Mouse (Mus musculus) stomach, postnatal 0 days (tissue): ENCODE data around the gene Lsamp. TPM values are rescaled to one million over a fixed set of nuclear protein-coding genes. Genes with fewer than 3 reads are reported as not detected.

Source experiments
- ATAC-seq: fragments of 200-750 bp; cut with Nextera tagmentation; 2 replicates; pipeline ENCODE4 v1.8.0; 2017; ENCODE audit not compliant: low FRiP score, low TSS enrichment
- DNase-seq: peaks from one replicate; pipeline ENCODE4 v3.0.0-alpha.2; 2016; ENCODE audit warnings: low spot score
- H3K27ac ChIP-seq: fragments of 300-500 bp; sonication (generic); replicated peaks from 2 replicates; pipeline ENCODE4 v1.5.1; 2014; ENCODE audit warnings: mild to moderate bottlenecking, control low read depth
- H3K27me3 ChIP-seq: fragments of 300-500 bp; sonication (generic); 2 replicates; pipeline ENCODE4 v1.6.1; 2014; ENCODE audit warnings: low read length; ENCODE audit not compliant: control insufficient read depth, insufficient read depth
- H3K36me3 ChIP-seq: fragments of 300-500 bp; sonication (generic); 2 replicates; pipeline ENCODE4 v1.6.1; 2014; ENCODE audit warnings: low read length, mixed read lengths; ENCODE audit not compliant: control insufficient read depth, insufficient read depth
- H3K4me1 ChIP-seq: fragments of 300-500 bp; sonication (generic); replicated peaks from 2 replicates; pipeline ENCODE4 v1.6.1; 2014; ENCODE audit warnings: antibody characterized with exemption; ENCODE audit not compliant: control insufficient read depth, insufficient read depth
- H3K4me2 ChIP-seq: fragments of 300-500 bp; sonication (generic); replicated peaks from 2 replicates; pipeline ENCODE4 v1.6.1; 2014; ENCODE audit warnings: low read depth, mild to moderate bottlenecking, control low read depth, moderate library complexity
- H3K4me3 ChIP-seq: fragments of 300-500 bp; sonication (generic); 2 replicates; pipeline ENCODE4 v1.5.1; 2014; ENCODE audit warnings: low read depth, low read length, control low read depth
- H3K9ac ChIP-seq: fragments of 300-500 bp; sonication (generic); 2 replicates; pipeline ENCODE4 v1.6.1; 2014; ENCODE audit warnings: mild to moderate bottlenecking, low read length, control low read depth, mixed read lengths
- H3K9me3 ChIP-seq: fragments of 300-500 bp; sonication (generic); 2 replicates; pipeline ENCODE4 v1.6.1; 2016; ENCODE audit warnings: low read length; ENCODE audit not compliant: control insufficient read depth
- CTCF ChIP-seq: IDR thresholded peaks from 2 replicates; pipeline ENCODE4 v1.5.1; 2016; ENCODE audit warnings: antibody characterized with exemption, low read depth, mild to moderate bottlenecking, moderate library complexity
- EP300 ChIP-seq: optimal IDR thresholded peaks from 2 replicates; pipeline ENCODE3; 2016; ENCODE audit warnings: antibody characterized with exemption
- WGBS: fragments of 180-500 bp; shearing (Covaris S2); extraction: QIAGEN DNeasy Blood & Tissue Kit; methylation state at CpG from one replicate; pipeline ENCODE4 v1.1.7; 2014; 5-methylcytosine and 5-hydroxymethylcytosine counted together
- polyA plus RNA-seq: library from polyadenylated mRNA; unstranded; fragments of >200 nt; fragmentation: Nextera tagmentation; extraction: Ambion mirVana; gene quantifications from 2 replicates; pipeline ENCODE4 v1.2.1, GENCODE M21; 2015

Lsamp gene
- polyA plus RNA-seq, 1 experiment from 2014 or later: 2.8 TPM

GRCm38 (mm10) chr16:41467391-41467790, 1483.2 kb downstream of the Lsamp start:
- Histone ChIP-seq H3K9ac (no peak overlapping the region), H3K27ac (no peak overlapping the region), H3K27me3 (no peaks in the 10 kb centered on the region), H3K4me3 (no peak overlapping the region), H3K4me1 (no peaks in the 10 kb centered on the region), H3K4me2 (no peak overlapping the region), H3K36me3 (no peaks in the 10 kb centered on the region), H3K9me3 (no peaks in the 10 kb centered on the region)
- no peak for TF ChIP-seq EP300
- no peak for TF ChIP-seq CTCF
- ATAC-seq (no peak), DNase-seq (no peak)
- 44% methylated on average over 2 of the region's 2 CpGs for WGBS

DNA sequence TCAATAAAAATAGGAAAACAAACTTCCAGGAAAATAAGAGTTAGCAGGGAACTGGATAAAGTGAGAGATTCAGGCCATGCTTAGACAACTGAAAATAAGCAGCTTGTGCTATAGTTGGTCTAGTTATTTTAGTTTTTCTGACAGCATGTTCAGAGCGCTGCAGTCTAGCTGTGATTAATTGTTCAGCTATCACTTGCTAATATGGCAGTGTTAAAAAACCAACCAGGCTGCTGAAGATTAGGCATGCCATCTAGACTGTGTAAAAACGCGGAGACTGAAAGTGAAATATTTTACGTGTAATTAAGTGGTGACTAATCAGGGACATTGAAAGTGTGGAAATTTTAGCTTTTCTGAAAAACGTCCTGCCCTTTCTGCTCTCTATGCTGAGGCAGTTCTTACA, 1494.5 kb downstream of the Lsamp start:
- Histone ChIP-seq H3K4me3 (no peak overlapping the region), H3K36me3 (no peaks in the 10 kb centered on the region), H3K27ac (no peak overlapping the region), H3K4me1 (no peaks in the 10 kb centered on the region), H3K9me3 (no peaks in the 10 kb centered on the region), H3K27me3 (no peaks in the 10 kb centered on the region), H3K4me2 (no peak overlapping the region), H3K9ac (no peak overlapping the region)
- TF ChIP-seq EP300 (no peak), CTCF (no peak)
- 49% methylated on average over 5 of the region's 5 CpGs for WGBS
- ATAC-seq (no peak), DNase-seq (no peak)

- H3K4me3 ChIP-seq: no peak overlapping the region
- H3K27me3 ChIP-seq: no peaks in the 10 kb centered on the region
- no peaks in the 10 kb centered on the region for H3K9me3 ChIP-seq
- no peak overlapping the region for H3K9ac ChIP-seq
- H3K4me1 ChIP-seq: no peaks in the 10 kb centered on the region
- ATAC-seq (no peak), DNase-seq (no peak)
- TF ChIP-seq CTCF: no peak
- TF ChIP-seq EP300: no peak
- no peak overlapping the region for H3K4me2 ChIP-seq
- no peaks in the 10 kb centered on the region for H3K36me3 ChIP-seq
- WGBS: 80% methylated on average over 1 of the region's 1 CpGs
- no peak overlapping the region for H3K27ac ChIP-seq
Observed at GRCm38 (mm10) chr16:41481832-41482231, 1497.7 kb downstream of the Lsamp start.

- H3K4me3 ChIP-seq: no peak overlapping the region
- H3K27me3 ChIP-seq: no peaks in the 10 kb centered on the region
- H3K9ac ChIP-seq: no peak overlapping the region
- H3K27ac ChIP-seq: no peak overlapping the region
- DNase-seq (no peak), ATAC-seq (no peak)
- H3K36me3 ChIP-seq: no peaks in the 10 kb centered on the region
- WGBS: 52% methylated on average over 6 of the region's 6 CpGs
- no peaks in the 10 kb centered on the region for H3K4me1 ChIP-seq
- TF ChIP-seq CTCF (no peak), EP300 (no peak)
- H3K4me2 ChIP-seq: no peak overlapping the region
- H3K9me3 ChIP-seq: no peaks in the 10 kb centered on the region
Observed at GRCm38 (mm10) chr16:41510915-41511552, 1526.9 kb downstream of the Lsamp start.

GRCm38 (mm10) chr16:41521566-41521965, 1537.4 kb downstream of the Lsamp start:
- TF ChIP-seq EP300 (no peak), CTCF (no peak)
- no peaks in the 10 kb centered on the region for H3K36me3 ChIP-seq
- DNase-seq (no peak), ATAC-seq (no peak)
- H3K4me2 ChIP-seq: no peak overlapping the region
- no peak overlapping the region for H3K4me3 ChIP-seq
- H3K4me1 ChIP-seq: no peaks in the 10 kb centered on the region
- no peaks in the 10 kb centered on the region for H3K27me3 ChIP-seq
- no peak overlapping the region for H3K27ac ChIP-seq
- WGBS: 40% methylated on average over 4 of the region's 4 CpGs
- H3K9ac ChIP-seq: no peak overlapping the region
- H3K9me3 ChIP-seq: no peaks in the 10 kb centered on the region

DNA sequence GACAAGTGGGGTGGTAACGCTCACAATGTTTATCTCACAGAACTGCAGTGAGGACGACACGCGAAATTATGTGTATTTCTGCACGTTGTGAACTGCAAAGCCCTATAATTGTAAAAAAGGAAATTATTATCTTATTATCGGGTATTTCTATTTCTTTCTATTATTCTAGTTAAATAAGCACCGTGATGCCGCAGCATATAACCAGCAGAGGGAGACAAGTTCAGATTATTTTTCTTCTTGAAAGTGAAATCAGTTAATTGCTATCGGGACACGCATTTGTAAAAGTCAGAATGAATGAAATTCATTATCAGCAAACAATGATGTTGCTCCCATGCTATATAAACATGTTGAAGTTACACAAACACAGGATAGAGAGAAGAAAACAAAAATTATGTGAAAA, 1540.1 kb downstream of the Lsamp start:
- WGBS: 47% methylated on average over 10 of the region's 10 CpGs
- ATAC-seq (no peak), DNase-seq (no peak)
- no peak overlapping the region for H3K4me3 ChIP-seq
- H3K4me2 ChIP-seq: no peak overlapping the region
- H3K9ac ChIP-seq: no peak overlapping the region
- no peaks in the 10 kb centered on the region for H3K4me1 ChIP-seq
- H3K9me3 ChIP-seq: no peaks in the 10 kb centered on the region
- H3K27ac ChIP-seq: no peak overlapping the region
- TF ChIP-seq EP300 (no peak), CTCF (peak; percentile 62)
- no peaks in the 10 kb centered on the region for H3K27me3 ChIP-seq
- H3K36me3 ChIP-seq: no peaks in the 10 kb centered on the region
